Mouse (Mus musculus) liver, adult 2 months (tissue): Measurements from ENCODE around the gene Pdzrn3. TPM values are rescaled to one million over a fixed set of nuclear protein-coding genes. Genes with fewer than 3 reads are reported as not detected.

Experiments used
- DNase-seq: peaks from one replicate; pipeline ENCODE4 v3.0.0-alpha.2; 2011; ENCODE audit warnings: low read depth, low spot score; ENCODE audit errors: extremely low read depth
- H3K27ac ChIP-seq: fragments of 200-500 bp; replicated peaks from 2 replicates; pipeline ENCODE4 v1.5.1; 2012; ENCODE audit warnings: low read depth, mild to moderate bottlenecking, control low read depth, inconsistent platforms, low read length; ENCODE audit not compliant: insufficient read depth
- H3K27me3 ChIP-seq: fragments of 200-500 bp; 2 replicates; pipeline ENCODE4 v1.6.1; 2012; ENCODE audit warnings: mild to moderate bottlenecking, moderate library complexity, low read length, inconsistent platforms; ENCODE audit not compliant: control insufficient read depth, insufficient read depth
- H3K36me3 ChIP-seq: fragments of 200-500 bp; 2 replicates; pipeline ENCODE4 v1.6.1; 2012; ENCODE audit warnings: low read length, inconsistent platforms; ENCODE audit not compliant: control insufficient read depth, insufficient read depth
- H3K4me1 ChIP-seq: fragments of 200-500 bp; 2 replicates; pipeline ENCODE4 v1.6.1; 2011; ENCODE audit warnings: low read length; ENCODE audit not compliant: control insufficient read depth, insufficient read depth
- H3K4me3 ChIP-seq: fragments of 200-500 bp; 2 replicates; pipeline ENCODE4 v1.5.1; 2011; ENCODE audit warnings: low read depth, mild to moderate bottlenecking, control low read depth, low read length, moderate library complexity; ENCODE audit not compliant: insufficient read depth
- H3K79me2 ChIP-seq: fragments of 200-500 bp; 2 replicates; pipeline ENCODE4 v1.6.1; 2012; ENCODE audit warnings: inconsistent platforms, mild to moderate bottlenecking, low read length, moderate library complexity; ENCODE audit not compliant: control insufficient read depth, insufficient read depth
- H3K9ac ChIP-seq: fragments of 200-500 bp; 2 replicates; pipeline ENCODE4 v1.6.1; 2012; ENCODE audit warnings: low read depth, mild to moderate bottlenecking, control low read depth, inconsistent platforms, low read length
- CTCF ChIP-seq: fragments of 200-500 bp; IDR thresholded peaks from 2 replicates; pipeline ENCODE4 v1.5.1; 2011; ENCODE audit warnings: low read depth, low read length, control low read depth
- POLR2A ChIP-seq: fragments of 200-500 bp; IDR thresholded peaks from 2 replicates; pipeline ENCODE4 v1.6.1; 2011; ENCODE audit warnings: low read length, control low read depth; ENCODE audit not compliant: insufficient read depth; ENCODE audit errors: extremely low read depth
- WGBS: fragments of 180-500 bp; shearing (Covaris S2); methylation state at CpG from one replicate; pipeline ENCODE4 v1.1.7; 2018; 5-methylcytosine and 5-hydroxymethylcytosine counted together
- polyA plus RNA-seq: library from polyadenylated mRNA; depleted of rRNA; stranded (reverse); fragments of >200 nt; gene quantifications from 2 replicates; pipeline ENCODE4 v1.2.3, GENCODE M21; 2012
- total RNA-seq: library from RNA; depleted of rRNA; stranded (reverse); fragments of >200 nt; gene quantifications from 2 replicates; pipeline ENCODE4 v1.2.3, GENCODE M21; 2014

The Pdzrn3 gene
- total and polyA plus RNA-seq, 2 experiments = 2.9 to 3.2 TPM

- H3K9ac ChIP-seq = no peak overlapping the region
- no peaks in the 10 kb centered on the region for H3K27me3 ChIP-seq
- H3K36me3 ChIP-seq = no peaks in the 10 kb centered on the region
- DNase-seq = no peak
- no peak overlapping the region for H3K4me3 ChIP-seq
- peaks cover 6% of the 10 kb centered on the region for H3K4me1 ChIP-seq
- no peak overlapping the region for H3K27ac ChIP-seq
- peaks cover 3% of the 10 kb centered on the region; the same call in 1 of the 2 replicates for H3K79me2 ChIP-seq
- TF ChIP-seq CTCF = no peak
- TF ChIP-seq POLR2A = no peak
- WGBS = 69% methylated on average over 6 of the region's 6 CpGs
Measured at GRCm38 (mm10) chr6:101329499-101329898, 48.2 kb downstream of the Pdzrn3 start.

- Histone ChIP-seq H3K27me3 (no peaks in the 10 kb centered on the region), H3K79me2 (peaks cover 3% of the 10 kb centered on the region; the same call in 1 of the 2 replicates), H3K4me3 (no peak overlapping the region), H3K9ac (no peak overlapping the region), H3K36me3 (no peaks in the 10 kb centered on the region), H3K4me1 (peaks cover 6% of the 10 kb centered on the region), H3K27ac (no peak overlapping the region)
- DNase-seq = no peak
- WGBS = 69% methylated on average over 6 of the region's 6 CpGs
- TF ChIP-seq POLR2A (no peak), CTCF (no peak)
Measured at GRCm38 (mm10) chr6:101328514-101328913, 49.2 kb downstream of the Pdzrn3 start.

GRCm38 (mm10) chr6:101327741-101328140 is 50.0 kb downstream of the Pdzrn3 start:
- no peaks in the 10 kb centered on the region for H3K27me3 ChIP-seq
- TF ChIP-seq CTCF (no peak), POLR2A (no peak)
- peaks cover 3% of the 10 kb centered on the region; the same call in 1 of the 2 replicates for H3K79me2 ChIP-seq
- H3K4me3 ChIP-seq = no peak overlapping the region
- no peaks in the 10 kb centered on the region for H3K36me3 ChIP-seq
- H3K4me1 ChIP-seq = peaks cover 6% of the 10 kb centered on the region
- 82% methylated on average over 5 of the region's 5 CpGs for WGBS
- DNase-seq = no peak
- no peak overlapping the region for H3K9ac ChIP-seq
- no peak overlapping the region for H3K27ac ChIP-seq

- no peak overlapping the region for H3K9ac ChIP-seq
- no peak overlapping the region for H3K4me3 ChIP-seq
- no peaks in the 10 kb centered on the region for H3K27me3 ChIP-seq
- TF ChIP-seq CTCF (no peak), POLR2A (no peak)
- no peak overlapping the region for H3K27ac ChIP-seq
- H3K4me1 ChIP-seq = peaks cover 6% of the 10 kb centered on the region
- 90% methylated on average over 3 of the region's 3 CpGs for WGBS
- H3K79me2 ChIP-seq = peaks cover 3% of the 10 kb centered on the region; the same call in 1 of the 2 replicates
- no peak for DNase-seq
- no peaks in the 10 kb centered on the region for H3K36me3 ChIP-seq
Measured at GRCm38 (mm10) chr6:101327196-101327595, 50.5 kb downstream of the Pdzrn3 start.

GRCm38 (mm10) chr6:101325842-101326639 is 51.7 kb downstream of the Pdzrn3 start:
- TF ChIP-seq POLR2A (no peak), CTCF (no peak)
- 26% methylated on average over 3 of the region's 3 CpGs for WGBS

GRCm38 (mm10) chr6:101322580-101322979 is 55.1 kb downstream of the Pdzrn3 start:
- Histone ChIP-seq H3K9ac (no peak overlapping the region), H3K79me2 (no peaks in the 10 kb centered on the region; the same call in 1 of the 2 replicates), H3K27ac (no peak overlapping the region), H3K4me1 (peaks cover 6% of the 10 kb centered on the region), H3K4me3 (no peak overlapping the region), H3K27me3 (no peaks in the 10 kb centered on the region), H3K36me3 (no peaks in the 10 kb centered on the region)
- WGBS = 92% methylated on average over 3 of the region's 3 CpGs
- DNase-seq = no peak
- no peak for TF ChIP-seq POLR2A
- TF ChIP-seq CTCF = no peak

More at GRCm38 (mm10) chr6:101325842-101326639, 51.7 kb downstream of the Pdzrn3 start:
- Histone ChIP-seq H3K27ac (peak overlapping the region; percentile 72), H3K79me2 (peaks cover 3% of the 10 kb centered on the region; the same call in 1 of the 2 replicates), H3K4me3 (no peak overlapping the region), H3K4me1 (peaks cover 6% of the 10 kb centered on the region), H3K27me3 (no peaks in the 10 kb centered on the region), H3K9ac (no peak overlapping the region), H3K36me3 (no peaks in the 10 kb centered on the region)
- DNase-seq = peak; percentile 82
